ENCODE assay signal across 10 mouse cellular contexts in genomic region chr10:128895952-128896693, GRCm38 (mm10). TPM values are rescaled to one million over a fixed set of nuclear protein-coding genes. Genes with fewer than 3 reads are reported as not detected.
A peak's percentile ranks its signal among the peaks of the same experiment; 100 is the strongest.
DNase-seq lines count a peak whose midpoint lies in the region; ATAC-seq and TF ChIP-seq lines count a peak whose summit lies in the region.
"Had no signal": no experiment of that assay in that cellular context is flagged by ENCODE, and none has a peak within 500 bp of the region (broad histone marks: within the 10 kb centered on the region; RNA-seq: fewer than 3 reads in every experiment).

No protein-coding gene starts in this region.

- no peak for TF ChIP-seq POLR2A in MEL (IDR thresholded peaks at IDR 0.05; ENCODE audit: control insufficient read depth in 1 of 2, insufficient read depth in 1 of 2, low read depth in 1 of 2, low read length in 2 of 2, poor library complexity in 1 of 2)

- no peak for TF ChIP-seq EP300 in MEL (IDR thresholded peaks at IDR 0.05; ENCODE audit: low read depth in 1 of 2, low read length in 2 of 2)

- H3K27ac ChIP-seq in heart, embryonic 14.5 days (replicated peaks in 1 of 2; ENCODE audit: control insufficient read depth in 1 of 2, insufficient read depth in 1 of 2, low read depth in 2 of 2, low read length in 2 of 2) = no peak overlapping the region
- no peak overlapping the region for H3K27ac ChIP-seq in MEL (ENCODE audit: control insufficient read depth, low read depth, low read length)
- H3K27ac ChIP-seq in kidney, postnatal 0 days = no peak overlapping the region
- H3K27ac ChIP-seq in midbrain, embryonic 15.5 days = 0 out of 2 replicates have a peak overlapping the region, but pooled peaks have one; percentile 32
- H3K27ac ChIP-seq: midbrain, embryonic 12.5 days had no signal

- intact Hi-C loops in heart, postnatal 25 days (cut with DNase I) = loop anchor here (1.0 kb wide), 2 partner anchors 51 to 165 kb away; no protein-coding TSS in a partner anchor

- peaks cover 18% of the 10 kb centered on the region for H3K27me3 ChIP-seq in heart, embryonic 14.5 days (ENCODE audit: control insufficient read depth, insufficient read depth, low read length)
- no peaks in the 10 kb centered on the region for H3K27me3 ChIP-seq in MEL (ENCODE audit: control insufficient read depth in 1 of 2, insufficient read depth in 2 of 2, low read length in 2 of 2)
- 0 out of 2 replicates have a peak, but pooled peaks cover 3% of the 10 kb centered on the region for H3K27me3 ChIP-seq in kidney, postnatal 0 days (ENCODE audit: insufficient read depth, low read length)
- peaks cover 16% of the 10 kb centered on the region for H3K27me3 ChIP-seq in midbrain, embryonic 15.5 days (replicated peaks)
- H3K27me3 ChIP-seq: Patski had no signal

- no peaks in the 10 kb centered on the region for H3K36me3 ChIP-seq in heart, embryonic 14.5 days (ENCODE audit: control insufficient read depth, insufficient read depth, low read length)
- 0 out of 4 replicates have a peak, but pooled peaks cover 0 to 3% of the 10 kb centered on the region in 2 experiments for H3K36me3 ChIP-seq in MEL (ENCODE audit: control insufficient read depth in 1 of 2, insufficient read depth in 2 of 2, low read length in 2 of 2)
- no peaks in the 10 kb centered on the region for H3K36me3 ChIP-seq in kidney, postnatal 0 days (ENCODE audit: insufficient read depth, low read length)
- no peaks in the 10 kb centered on the region for H3K36me3 ChIP-seq in midbrain, embryonic 15.5 days (replicated peaks)
- H3K36me3 ChIP-seq: midbrain, embryonic 12.5 days had no signal

- peak overlapping the region; percentile 4 to 24; a peak in 3 of 4 replicates for H3K4me3 ChIP-seq in heart, embryonic 14.5 days (ENCODE audit: control insufficient read depth in 1 of 2, insufficient read depth in 1 of 2, low read depth in 1 of 2, low read length in 2 of 2)
- peak overlapping the region; percentile 41 to 57 for H3K4me3 ChIP-seq in MEL (ENCODE audit: control insufficient read depth in 1 of 2, insufficient read depth in 1 of 2, low read depth in 2 of 2, low read length in 2 of 2)
- H3K4me3 ChIP-seq in kidney, postnatal 0 days (replicated peaks; ENCODE audit: low read depth, low read length) = 0 out of 2 replicates have a peak overlapping the region, but pooled peaks have one; percentile 6
- peak overlapping the region; percentile 1; the same call in 1 of the 2 replicates for H3K4me3 ChIP-seq in midbrain, embryonic 15.5 days
- H3K4me3 ChIP-seq: midbrain, embryonic 12.5 days had no signal

- no peaks in the 10 kb centered on the region for H3K9me3 ChIP-seq in heart, embryonic 14.5 days (ENCODE audit: control insufficient read depth, low read length)
- H3K9me3 ChIP-seq in MEL (replicated peaks; ENCODE audit: insufficient read depth, low read length) = no peaks in the 10 kb centered on the region
- H3K9me3 ChIP-seq in kidney, postnatal 0 days (replicated peaks; ENCODE audit: low read length) = no peaks in the 10 kb centered on the region
- no peaks in the 10 kb centered on the region for H3K9me3 ChIP-seq in midbrain, embryonic 15.5 days
- H3K9me3 ChIP-seq: midbrain, embryonic 12.5 days had no signal

- WGBS in heart, embryonic 14.5 days = 3% methylated on average over 17 of the region's 17 CpGs
- 9% methylated on average over 17 of the region's 17 CpGs for WGBS in kidney, postnatal 0 days
- 1% methylated on average over 17 of the region's 17 CpGs for WGBS in midbrain, embryonic 15.5 days

- TF ChIP-seq CTCF in MEL (IDR thresholded peaks at IDR 0.05 in 2 of 3, conservative IDR thresholded peaks at IDR 0.05 in 1 of 3; ENCODE audit: control insufficient read depth in 1 of 3, insufficient read depth in 1 of 3, low read depth in 2 of 3, low read length in 3 of 3, poor library complexity in 1 of 3, severe bottlenecking in 1 of 3) = no peak
- TF ChIP-seq CTCF in kidney, postnatal 0 days (IDR thresholded peaks at IDR 0.05; ENCODE audit: low read depth) = no peak

- H3K4me2 ChIP-seq in heart, embryonic 14.5 days (ENCODE audit: low read length) = peak overlapping the region; percentile 61
- peak overlapping the region; percentile 38 for H3K4me2 ChIP-seq in kidney, postnatal 0 days (ENCODE audit: low read length)
- peak overlapping the region; percentile 21 for H3K4me2 ChIP-seq in midbrain, embryonic 15.5 days
- H3K4me2 ChIP-seq: midbrain, embryonic 12.5 days had no signal

- peak overlapping the region; percentile 62 for H3K9ac ChIP-seq in heart, embryonic 14.5 days (ENCODE audit: low read length)
- H3K9ac ChIP-seq in MEL (ENCODE audit: control insufficient read depth, low read depth, low read length, poor library complexity, severe bottlenecking) = peak overlapping the region; percentile 12
- H3K9ac ChIP-seq in kidney, postnatal 0 days (ENCODE audit: low read depth, low read length) = peak overlapping the region; percentile 13; the same call in 1 of the 2 replicates
- H3K9ac ChIP-seq in midbrain, embryonic 15.5 days = no peak overlapping the region
- H3K9ac ChIP-seq: midbrain, embryonic 12.5 days had no signal

- H3K4me1 ChIP-seq in heart, embryonic 14.5 days (ENCODE audit: control insufficient read depth in 2 of 2, insufficient read depth in 2 of 2, low read length in 2 of 2) = peaks cover 8 to 21% of the 10 kb centered on the region in 2 experiments
- peaks cover 4 to 13% of the 10 kb centered on the region in 2 experiments for H3K4me1 ChIP-seq in MEL (ENCODE audit: control insufficient read depth in 1 of 2, insufficient read depth in 2 of 2, low read length in 2 of 2)
- peaks cover 9% of the 10 kb centered on the region for H3K4me1 ChIP-seq in kidney, postnatal 0 days (replicated peaks; ENCODE audit: insufficient read depth, low read length)
- peaks cover 19% of the 10 kb centered on the region for H3K4me1 ChIP-seq in midbrain, embryonic 15.5 days

- no peak; the same call in 1 of the 2 replicates for ATAC-seq in heart, embryonic 14.5 days (ENCODE audit: insufficient number of reproducible peaks, insufficient read depth, low FRiP score, low read depth)
- no peak; the same call in 1 of the 2 replicates for ATAC-seq in kidney, postnatal 0 days (replicated peaks; ENCODE audit: low FRiP score, low read depth)
- ATAC-seq in midbrain, embryonic 15.5 days (replicated peaks) = peak; percentile 16

- no peaks in the 10 kb centered on the region; the same call in 1 of the 2 replicates for H3K79me2 ChIP-seq in MEL (ENCODE audit: control insufficient read depth, insufficient read depth, low read length, poor library complexity)

- no peak for TF ChIP-seq RAD21 in MEL (IDR thresholded peaks at IDR 0.05; ENCODE audit: low read depth, low read length)

- no peak for DNase-seq in heart, postnatal 25 days (ENCODE audit: low spot score)
- DNase-seq in MEL (ENCODE audit: low read depth, low spot score) = no peak
- DNase-seq in frontal cortex, postnatal 36 days (ENCODE audit: low spot score in 2 of 2) = peak; percentile 23 to 46
- DNase-seq in kidney, postnatal 0 days (ENCODE audit: low spot score) = no peak
- DNase-seq in natural killer cell, adult 2 months (ENCODE audit: low spot score in 2 of 2) = no peak
- DNase-seq in spleen, adult 12 weeks (ENCODE audit: low spot score) = no peak

RNA-seq across cellular contexts. Expression of gene Gdf11, which starts 4.6 kb away (rescaled TPM):
- 2.3 and 3.4 TPM in 2 replicates for polyA plus RNA-seq in heart, embryonic 14.5 days (2014; fragmentation: Nextera tagmentation; extraction: Ambion mirVana)
- 1 to 10 TPM; 2.3 to 2.6 TPM for total RNA-seq in heart, postnatal 25 days (2021)
- total RNA-seq in MEL (2012; rRNA removed) = 1.8 and 2.3 TPM in 2 replicates
- 1 to 10 TPM in 1 of 2 experiments, not detected in 1; 2.8 TPM for polyA plus RNA-seq in MEL (2012; ENCODE audit: insufficient read depth in 1 of 2, insufficient read length in 2 of 2, low read depth in 1 of 2, low replicate concordance in 2 of 2, missing spikeins in 1 of 2)
- polyA plus RNA-seq in kidney, postnatal 0 days (2015; fragmentation: Nextera tagmentation; extraction: Ambion mirVana) = 7.7 and 8.2 TPM in 2 replicates
- polyA plus RNA-seq in midbrain, embryonic 15.5 days (2015; fragmentation: Nextera tagmentation; extraction: Ambion mirVana) = 10.3 and 10.9 TPM in 2 replicates

RNA-seq across cellular contexts. Expression of gene Cd63, which starts 4.7 kb away (rescaled TPM):
- polyA plus RNA-seq in heart, embryonic 14.5 days (2014; fragmentation: Nextera tagmentation; extraction: Ambion mirVana) = 363 and 394 TPM in 2 replicates
- 100 to 1,000 TPM; 110 to 123 TPM for total RNA-seq in heart, postnatal 25 days (2021)
- 0.29 and 0.46 TPM in 2 replicates for total RNA-seq in MEL (2012; rRNA removed)
- under 1 TPM in 1 of 2 experiments, not detected in 1; 0.64 TPM for polyA plus RNA-seq in MEL (2012; ENCODE audit: insufficient read depth in 1 of 2, insufficient read length in 2 of 2, low read depth in 1 of 2, low replicate concordance in 2 of 2, missing spikeins in 1 of 2)
- 1,350 and 1,394 TPM in 2 replicates for polyA plus RNA-seq in kidney, postnatal 0 days (2015; fragmentation: Nextera tagmentation; extraction: Ambion mirVana)
- 154 and 184 TPM in 2 replicates for polyA plus RNA-seq in midbrain, embryonic 15.5 days (2015; fragmentation: Nextera tagmentation; extraction: Ambion mirVana)

RNA-seq across cellular contexts. Expression of gene Rdh5, which starts 26.6 kb away (rescaled TPM):
- 7.7 and 11.5 TPM in 2 replicates for polyA plus RNA-seq in heart, embryonic 14.5 days (2014; fragmentation: Nextera tagmentation; extraction: Ambion mirVana)
- total RNA-seq in heart, postnatal 25 days (2021) = 1 to 10 TPM; 5.0 to 7.9 TPM
- total RNA-seq in MEL (2012; rRNA removed) = 1.2 and 2.9 TPM in 2 replicates
- 1 to 10 TPM in 1 of 2 experiments, not detected in 1; 4.2 TPM for polyA plus RNA-seq in MEL (2012; ENCODE audit: insufficient read depth in 1 of 2, insufficient read length in 2 of 2, low read depth in 1 of 2, low replicate concordance in 2 of 2, missing spikeins in 1 of 2)
- polyA plus RNA-seq in kidney, postnatal 0 days (2015; fragmentation: Nextera tagmentation; extraction: Ambion mirVana) = 12.9 and 15.0 TPM in 2 replicates
- 12.9 and 15.4 TPM in 2 replicates for polyA plus RNA-seq in midbrain, embryonic 15.5 days (2015; fragmentation: Nextera tagmentation; extraction: Ambion mirVana)

RNA-seq across cellular contexts. Expression of gene Bloc1s1, which starts 27.7 kb away (rescaled TPM):
- 239 and 251 TPM in 2 replicates for polyA plus RNA-seq in heart, embryonic 14.5 days (2014; fragmentation: Nextera tagmentation; extraction: Ambion mirVana)
- total RNA-seq in heart, postnatal 25 days (2021) = 100 to 1,000 TPM; 183 to 185 TPM
- total RNA-seq in MEL (2012; rRNA removed) = 57.7 and 70.6 TPM in 2 replicates
- 10 to 100 TPM in 1 of 2 experiments, not detected in 1; 45.1 TPM for polyA plus RNA-seq in MEL (2012; ENCODE audit: insufficient read depth in 1 of 2, insufficient read length in 2 of 2, low read depth in 1 of 2, low replicate concordance in 2 of 2, missing spikeins in 1 of 2)
- polyA plus RNA-seq in kidney, postnatal 0 days (2015; fragmentation: Nextera tagmentation; extraction: Ambion mirVana) = 272 and 276 TPM in 2 replicates
- polyA plus RNA-seq in midbrain, embryonic 15.5 days (2015; fragmentation: Nextera tagmentation; extraction: Ambion mirVana) = 259 and 262 TPM in 2 replicates

RNA-seq across cellular contexts. Expression of gene Itga7, which starts 37.5 kb away (rescaled TPM):
- polyA plus RNA-seq in heart, embryonic 14.5 days (2014; fragmentation: Nextera tagmentation; extraction: Ambion mirVana) = 3.7 and 3.9 TPM in 2 replicates
- total RNA-seq in heart, postnatal 25 days (2021) = 100 to 1,000 TPM; 165 to 176 TPM
- 0.04 and 0.16 TPM in 2 replicates for total RNA-seq in MEL (2012; rRNA removed)
- polyA plus RNA-seq in MEL (2012; ENCODE audit: insufficient read depth in 1 of 2, insufficient read length in 2 of 2, low read depth in 1 of 2, low replicate concordance in 2 of 2, missing spikeins in 1 of 2) = under 1 TPM in 1 of 2 experiments, not detected in 1; 0.14 TPM
- 3.8 TPM in 2 replicates for polyA plus RNA-seq in kidney, postnatal 0 days (2015; fragmentation: Nextera tagmentation; extraction: Ambion mirVana)
- 5.1 and 5.5 TPM in 2 replicates for polyA plus RNA-seq in midbrain, embryonic 15.5 days (2015; fragmentation: Nextera tagmentation; extraction: Ambion mirVana)

Comparison
In these comparisons a context has a peak if more than half of its experiments do, and no peak if none do; other contexts are left out.
1. DNase-seq: peak in frontal cortex, postnatal 36 days (2 of 2); none in heart, postnatal 25 days (single experiment), MEL (single experiment), kidney, postnatal 0 days (single experiment), natural killer cell, adult 2 months (0 of 2) and spleen, adult 12 weeks (single experiment).
2. RNA of gene Cd63, which starts 4.7 kb away (polyA plus RNA-seq): 1,350 to 1,394 TPM in kidney, postnatal 0 days, 363 to 394 TPM in heart, embryonic 14.5 days and 154 to 184 TPM in midbrain, embryonic 15.5 days; 0.64 TPM in MEL; every median in the first group is over 10 times any median in the second.
3. Peak in every context shown above with its lines, with median percentiles within 50 percentile points of each other: H3K4me2 ChIP-seq and H3K4me3 ChIP-seq.